Mouse (Mus musculus) intestine, embryonic 16.5 days (tissue): ENCODE data around the gene Efcab11. TPM values are rescaled to one million over a fixed set of nuclear protein-coding genes. Genes with fewer than 3 reads are reported as not detected.

ENCODE experiments used
- ATAC-seq: fragments of 200-750 bp; cut with Nextera tagmentation; 2 replicates; pipeline ENCODE4 v1.8.0; 2017; ENCODE audit warnings: moderate TSS enrichment, moderate library complexity
- H3K27ac ChIP-seq: fragments of 300-500 bp; sonication (generic); 2 replicates; pipeline ENCODE4 v1.5.1; 2014; ENCODE audit warnings: mild to moderate bottlenecking, low read length
- H3K27me3 ChIP-seq: fragments of 300-500 bp; sonication (generic); replicated peaks from 2 replicates; pipeline ENCODE4 v1.6.1; 2014; ENCODE audit warnings: low read length, control low read depth, mixed read lengths; ENCODE audit not compliant: control insufficient read depth, insufficient read depth
- H3K36me3 ChIP-seq: fragments of 300-500 bp; sonication (generic); 2 replicates; pipeline ENCODE4 v1.6.1; 2014; ENCODE audit warnings: low read length, control low read depth; ENCODE audit not compliant: control insufficient read depth, insufficient read depth
- H3K4me1 ChIP-seq: fragments of 300-500 bp; sonication (generic); 2 replicates; pipeline ENCODE4 v1.6.1; 2014; ENCODE audit warnings: low read length, control low read depth, mixed read lengths; ENCODE audit not compliant: control insufficient read depth, insufficient read depth
- H3K4me2 ChIP-seq: fragments of 300-500 bp; sonication (generic); 2 replicates; pipeline ENCODE4 v1.6.1; 2014; ENCODE audit warnings: low read depth, low read length, control low read depth
- H3K4me3 ChIP-seq: fragments of 300-500 bp; sonication (generic); 2 replicates; pipeline ENCODE4 v1.5.1; 2014; ENCODE audit warnings: mild to moderate bottlenecking, low read length
- H3K9ac ChIP-seq: fragments of 300-500 bp; sonication (generic); 2 replicates; pipeline ENCODE4 v1.6.1; 2014; ENCODE audit warnings: low read depth, low read length
- H3K9me3 ChIP-seq: fragments of 300-500 bp; sonication (generic); 2 replicates; pipeline ENCODE4 v1.6.1; 2016; ENCODE audit warnings: low read length, control low read depth; ENCODE audit not compliant: control insufficient read depth
- WGBS: fragments of 180-500 bp; shearing (Covaris S2); extraction: QIAGEN DNeasy Blood & Tissue Kit; methylation state at CpG from one replicate; pipeline ENCODE4 v1.1.7; 2014; 5-methylcytosine and 5-hydroxymethylcytosine counted together
- polyA plus RNA-seq: library from polyadenylated mRNA; unstranded; fragments of >200 nt; fragmentation: Nextera tagmentation; extraction: Ambion mirVana; gene quantifications from 2 replicates; pipeline ENCODE4 v1.2.1, GENCODE M21; 2015

Gene Efcab11
- polyA plus RNA-seq, 1 experiment from 2014 or later: 9.7 TPM

GRCm38 (mm10) chr12:99917800-99918427 lies 33.7 kb upstream of the Efcab11 start:
- H3K4me2 ChIP-seq: no peak overlapping the region
- H3K4me3 ChIP-seq: no peak overlapping the region
- ATAC-seq: no peak
- no peak overlapping the region for H3K27ac ChIP-seq
- no peaks in the 10 kb centered on the region for H3K4me1 ChIP-seq
- H3K36me3 ChIP-seq: peaks cover 3% of the 10 kb centered on the region; the same call in 1 of the 2 replicates
- no peaks in the 10 kb centered on the region for H3K9me3 ChIP-seq
- H3K9ac ChIP-seq: no peak overlapping the region
- H3K27me3 ChIP-seq: no peaks in the 10 kb centered on the region
- 83% methylated on average over 15 of the region's 15 CpGs for WGBS

- Histone ChIP-seq H3K27me3 (no peaks in the 10 kb centered on the region), H3K9me3 (no peaks in the 10 kb centered on the region), H3K4me1 (no peaks in the 10 kb centered on the region), H3K36me3 (0 out of 2 replicates have a peak, but pooled peaks cover 3% of the 10 kb centered on the region), H3K27ac (no peak overlapping the region), H3K4me2 (no peak overlapping the region), H3K9ac (no peak overlapping the region), H3K4me3 (no peak overlapping the region)
- no peak for ATAC-seq
- WGBS: 86% methylated on average over 12 of the region's 12 CpGs
Observed at GRCm38 (mm10) chr12:99911466-99911865, 27.2 kb upstream of the Efcab11 start.

- WGBS: 88% methylated on average over 5 of the region's 5 CpGs
- H3K36me3 ChIP-seq: no peaks in the 10 kb centered on the region
- H3K27ac ChIP-seq: no peak overlapping the region
- no peaks in the 10 kb centered on the region for H3K9me3 ChIP-seq
- no peaks in the 10 kb centered on the region for H3K27me3 ChIP-seq
- no peak overlapping the region for H3K4me3 ChIP-seq
- no peak overlapping the region for H3K4me2 ChIP-seq
- ATAC-seq: no peak
- no peaks in the 10 kb centered on the region for H3K4me1 ChIP-seq
- no peak overlapping the region for H3K9ac ChIP-seq
Observed at GRCm38 (mm10) chr12:99904537-99904936, 20.3 kb upstream of the Efcab11 start.

GRCm38 (mm10) chr12:99902867-99903370 lies 18.7 kb upstream of the Efcab11 start:
- Histone ChIP-seq H3K4me1 (no peaks in the 10 kb centered on the region), H3K27me3 (no peaks in the 10 kb centered on the region), H3K4me2 (no peak overlapping the region), H3K36me3 (no peaks in the 10 kb centered on the region; the same call in 1 of the 2 replicates), H3K27ac (no peak overlapping the region), H3K9ac (no peak overlapping the region), H3K9me3 (no peaks in the 10 kb centered on the region), H3K4me3 (no peak overlapping the region)
- 80% methylated on average over 4 of the region's 4 CpGs for WGBS
- ATAC-seq: no peak

- H3K4me2 ChIP-seq: no peak overlapping the region
- WGBS: 85% methylated on average over 8 of the region's 8 CpGs
- no peak overlapping the region for H3K9ac ChIP-seq
- H3K4me1 ChIP-seq: no peaks in the 10 kb centered on the region
- ATAC-seq: no peak
- no peaks in the 10 kb centered on the region for H3K27me3 ChIP-seq
- H3K9me3 ChIP-seq: no peaks in the 10 kb centered on the region
- no peak overlapping the region for H3K27ac ChIP-seq
- H3K36me3 ChIP-seq: no peaks in the 10 kb centered on the region; the same call in 1 of the 2 replicates
- no peak overlapping the region for H3K4me3 ChIP-seq
Observed at GRCm38 (mm10) chr12:99901973-99902866, 18.0 kb upstream of the Efcab11 start.

GRCm38 (mm10) chr12:99899991-99900390 lies 15.8 kb upstream of the Efcab11 start:
- Histone ChIP-seq H3K36me3 (no peaks in the 10 kb centered on the region; the same call in 1 of the 2 replicates), H3K4me2 (no peak overlapping the region), H3K4me3 (no peak overlapping the region), H3K27ac (no peak overlapping the region), H3K27me3 (no peaks in the 10 kb centered on the region), H3K4me1 (no peaks in the 10 kb centered on the region), H3K9ac (no peak overlapping the region), H3K9me3 (no peaks in the 10 kb centered on the region)
- 28% methylated on average over 2 of the region's 3 CpGs for WGBS
- no peak for ATAC-seq

GRCm38 (mm10) chr12:99898248-99898870 lies 14.1 kb upstream of the Efcab11 start:
- Histone ChIP-seq H3K4me2 (no peak overlapping the region), H3K4me3 (no peak overlapping the region), H3K36me3 (no peaks in the 10 kb centered on the region; the same call in 1 of the 2 replicates), H3K4me1 (no peaks in the 10 kb centered on the region), H3K27ac (no peak overlapping the region), H3K27me3 (no peaks in the 10 kb centered on the region), H3K9me3 (no peaks in the 10 kb centered on the region), H3K9ac (no peak overlapping the region)
- no peak for ATAC-seq
- WGBS: 93% methylated on average over 16 of the region's 16 CpGs

GRCm38 (mm10) chr12:99897846-99898245 lies 13.6 kb upstream of the Efcab11 start:
- Histone ChIP-seq H3K27me3 (no peaks in the 10 kb centered on the region), H3K9ac (no peak overlapping the region), H3K27ac (no peak overlapping the region), H3K4me3 (no peak overlapping the region), H3K36me3 (no peaks in the 10 kb centered on the region; the same call in 1 of the 2 replicates), H3K4me2 (no peak overlapping the region), H3K9me3 (no peaks in the 10 kb centered on the region), H3K4me1 (no peaks in the 10 kb centered on the region)
- 85% methylated on average over 4 of the region's 4 CpGs for WGBS
- ATAC-seq: no peak

GRCm38 (mm10) chr12:99885282-99885901 lies 1.2 kb upstream of the Efcab11 start:
- no peak for ATAC-seq
- Histone ChIP-seq H3K4me1 (peaks cover 13% of the 10 kb centered on the region), H3K36me3 (no peaks in the 10 kb centered on the region), H3K9ac (peak overlapping the region; percentile 87), H3K4me3 (peak overlapping the region; percentile 76), H3K4me2 (peak overlapping the region; percentile 63), H3K27me3 (no peaks in the 10 kb centered on the region), H3K27ac (no peak overlapping the region), H3K9me3 (no peaks in the 10 kb centered on the region)
- 45% methylated on average over 8 of the region's 8 CpGs for WGBS
